Mouse (Mus musculus) duodenum, adult 2 months (tissue): ENCODE results near the gene Olfr1408. TPM values are rescaled to one million over a fixed set of nuclear protein-coding genes. Genes with fewer than 3 reads are reported as not detected.

Source experiments
- polyA plus RNA-seq: library from polyadenylated mRNA; depleted of rRNA; stranded (reverse); fragments of >200 nt; gene quantifications from 2 replicates; pipeline ENCODE4 v1.2.3, GENCODE M21; 2012; ENCODE audit warnings: low replicate concordance; rRNA removed

The Olfr1408 gene
- not detected in 2 replicates for polyA plus RNA-seq

GRCm38 (mm10) chr1:173137274-173137673, at the start of gene Olfr1408:
TSS of gene Olfr1408 (minus strand) at chr1:173137374.

Other genes with a start within 250 kb of the Olfr1408 start
- not detected in 2 replicates for gene Apcs, start 242.3 kb downstream of the Olfr1408 start, polyA plus RNA-seq
- gene Olfr16, start 187.0 kb downstream of the Olfr1408 start, polyA plus RNA-seq: not detected in 2 replicates
- gene Olfr1406, start 53.3 kb upstream of the Olfr1408 start, polyA plus RNA-seq: not detected in 2 replicates
- gene Olfr218, start 60.4 kb upstream of the Olfr1408 start, polyA plus RNA-seq: not detected in 2 replicates
- not detected in 2 replicates for gene Olfr1404, start 75.0 kb upstream of the Olfr1408 start, polyA plus RNA-seq
- gene Fcer1a, start 89.8 kb upstream of the Olfr1408 start, polyA plus RNA-seq: 0.12 TPM in 1 of 2 replicates, not detected in the other
- not detected in 2 replicates for gene Olfr418, start 128.6 kb upstream of the Olfr1408 start, polyA plus RNA-seq
- gene Mptx2, start 140.4 kb upstream of the Olfr1408 start, polyA plus RNA-seq: 1.1 and 11.3 TPM in 2 replicates
- gene Ackr1, start 196.4 kb upstream of the Olfr1408 start, polyA plus RNA-seq: 7.0 and 8.4 TPM in 2 replicates
- gene Aim2, start 213.5 kb upstream of the Olfr1408 start, polyA plus RNA-seq: 0.11 and 1.4 TPM in 2 replicates
- 4.9 and 5.4 TPM in 2 replicates for gene Cadm3, start 230.3 kb upstream of the Olfr1408 start, polyA plus RNA-seq